Mouse (Mus musculus) megakaryocyte, embryonic 14.5 days (primary cell): ENCODE measurements around the gene Fsd1l.

ENCODE experiments used
- FLI1 ChIP-seq: IDR thresholded peaks from 2 replicates; pipeline ENCODE4 v1.6.1; 2012; ENCODE audit warnings: low read length, inconsistent platforms, mixed read lengths
- GATA1 ChIP-seq: IDR thresholded peaks from 3 replicates; pipeline ENCODE4 v1.6.1; 2012; ENCODE audit warnings: mixed read lengths, low read length, inconsistent platforms, borderline replicate concordance

- no peak for TF ChIP-seq GATA1
- no peak for TF ChIP-seq FLI1
Observed at GRCm38 (mm10) chr4:53600462-53600861, 30.8 kb upstream of the Fsd1l start.
